Mouse (Mus musculus) liver, adult 10 weeks (tissue): Measurements from ENCODE around the gene Rpl39. TPM values are rescaled to one million over a fixed set of nuclear protein-coding genes. Genes with fewer than 3 reads are reported as not detected.

Source experiments
- polyA plus RNA-seq: library from polyadenylated mRNA; stranded (reverse); fragments of 350-450 nt; fragmentation: Illumina TruSeq; extraction: RNeasy Lipid Tissue Mini Kit (QIAGEN cat#74804); gene quantifications from one replicate; pipeline ENCODE4 v1.2.3, GENCODE M21; 2014; ENCODE audit warnings: low read depth, low replicate concordance

Rpl39 gene
- 337 TPM for polyA plus RNA-seq

GRCm38 (mm10) chrX:37084927-37085660, at the start of gene Rpl39:
Gene Rpl39 (minus strand): TSS chrX:37085402.

DNA sequence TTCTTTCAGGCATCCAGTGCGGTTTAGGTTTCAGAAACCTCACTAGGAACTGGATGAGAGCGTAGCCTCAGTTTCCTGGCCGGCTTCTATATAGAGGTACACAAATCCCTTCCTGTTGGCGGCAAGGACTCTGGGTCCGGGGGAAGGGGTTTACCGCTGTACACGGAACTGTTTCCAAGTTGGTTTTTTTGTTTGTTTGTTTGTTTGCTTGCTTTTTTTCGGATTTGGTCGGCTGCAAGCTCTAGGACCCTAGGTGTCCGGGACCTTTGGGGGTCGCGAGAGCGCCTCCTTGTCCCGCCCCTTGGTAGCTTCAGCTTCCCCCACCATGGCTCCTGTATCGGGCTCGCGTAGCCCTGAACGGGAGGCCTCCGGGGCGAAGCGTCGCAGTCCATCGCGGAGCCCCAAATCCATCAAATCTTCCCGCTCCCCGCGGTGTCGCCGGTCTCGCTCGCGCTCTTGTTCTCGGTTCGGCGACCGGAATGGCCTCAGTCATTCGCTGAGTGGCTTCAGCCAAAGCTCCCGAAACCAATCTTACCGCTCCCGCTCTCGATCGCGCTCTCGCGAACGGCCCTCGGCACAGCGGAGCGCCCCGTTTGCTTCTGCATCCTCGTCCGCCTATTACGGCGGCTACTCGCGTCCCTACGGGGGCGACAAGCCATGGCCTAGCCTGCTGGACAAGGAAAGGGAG, 41.6 kb upstream of the Rpl39 start, which contains the start of gene Nkap:
Gene Nkap (plus strand): TSS at position 125 of the 688 bp plus-strand sequence.

DNA sequence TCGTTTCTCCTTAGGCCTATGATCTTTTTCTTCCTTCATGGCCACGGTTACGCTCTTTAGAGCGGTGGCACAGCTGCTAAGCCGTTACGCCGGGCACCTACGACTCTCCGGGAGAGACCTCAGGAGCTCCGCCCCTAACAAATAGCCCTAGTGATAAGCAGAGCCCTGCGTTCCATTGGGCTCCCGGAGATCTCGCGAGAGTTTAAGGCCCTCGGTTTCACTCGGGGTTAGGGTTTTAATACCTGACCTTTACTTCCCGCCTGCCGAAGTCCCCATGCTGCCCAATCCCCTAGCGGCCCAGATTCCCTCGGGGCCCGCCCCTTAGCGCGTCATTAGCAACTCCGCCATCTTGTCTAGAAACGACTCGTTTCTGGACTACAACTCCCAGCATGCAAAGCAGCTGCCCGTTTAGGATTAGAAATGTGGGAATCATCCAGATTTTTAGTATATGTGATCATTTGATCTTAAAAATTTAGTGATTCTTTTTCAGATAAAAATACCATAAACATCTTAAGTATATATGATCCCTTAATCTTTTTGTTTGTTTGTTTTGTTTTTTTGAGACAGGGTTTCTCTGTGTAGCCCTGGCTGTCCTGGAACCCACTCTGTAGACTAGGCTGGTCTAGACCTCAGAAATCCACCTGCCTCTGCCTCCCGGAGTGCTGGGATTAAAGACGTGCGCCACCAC, 25.1 kb upstream of the Rpl39 start, which contains the start of gene Upf3b:
Gene Upf3b (minus strand): TSS at position 130 of the 688 bp plus-strand sequence.

DNA sequence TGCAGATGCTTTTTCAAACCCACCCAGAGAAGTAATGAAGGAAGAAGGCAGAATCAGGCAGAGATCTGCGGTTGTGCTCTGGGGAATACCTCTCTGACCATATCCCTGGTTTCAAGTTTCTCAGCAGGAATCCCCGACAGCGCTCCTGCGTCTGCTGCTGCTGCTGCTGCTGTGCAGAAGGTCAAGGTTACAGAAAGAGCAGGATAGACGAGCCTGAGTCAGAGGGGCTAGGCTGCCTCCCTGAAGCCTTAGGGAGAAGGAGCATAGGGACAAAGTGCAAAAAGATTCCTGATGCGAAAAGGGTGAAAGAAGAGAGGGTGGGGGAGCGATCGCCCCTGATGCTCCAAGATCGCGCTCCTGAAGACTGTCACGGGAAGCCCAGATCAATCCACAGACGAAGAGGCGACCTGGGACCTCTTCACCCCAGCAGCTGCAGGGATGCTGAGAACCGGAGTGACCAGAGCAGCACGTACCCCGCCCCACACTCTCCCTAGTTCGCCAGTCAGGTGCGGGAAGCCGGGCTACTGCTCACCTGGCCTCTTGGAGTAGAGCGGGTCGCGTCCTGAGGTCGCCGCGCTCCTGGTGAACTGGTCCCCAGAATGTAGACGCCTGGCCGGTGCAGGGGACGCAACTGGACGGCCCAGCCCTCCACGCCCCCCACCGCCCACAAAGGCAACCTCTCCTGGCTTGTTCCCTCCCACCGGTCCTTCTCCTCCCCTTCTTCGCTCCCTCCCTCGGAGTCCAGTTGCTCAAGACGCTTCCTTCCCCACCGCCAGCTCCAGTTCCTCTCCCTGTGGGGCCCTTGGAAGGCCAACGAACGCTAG, 36.9 kb downstream of the Rpl39 start, which contains the start of gene Sowahd:
Gene Sowahd (plus strand): TSS at position 780 of the 824 bp plus-strand sequence.

Other genes starting within 250 kb of the Rpl39 start
- 72.8 TPM for gene Ube2a, start 211.5 kb downstream of the Rpl39 start, polyA plus RNA-seq
- 55.6 TPM for gene C330007P06Rik, start 211.3 kb downstream of the Rpl39 start, polyA plus RNA-seq
- gene Nkrf, start 182.5 kb downstream of the Rpl39 start, polyA plus RNA-seq = 6.0 TPM
- gene Sept6, start 93.6 kb downstream of the Rpl39 start, polyA plus RNA-seq = 1.5 TPM
- gene Sowahd, start 36.6 kb downstream of the Rpl39 start, polyA plus RNA-seq = not detected
- gene Upf3b, start 24.9 kb upstream of the Rpl39 start, polyA plus RNA-seq = 32.3 TPM
- gene Nkap, start 41.4 kb upstream of the Rpl39 start, polyA plus RNA-seq = 16.3 TPM
- not detected for gene Akap14, start 83.4 kb upstream of the Rpl39 start, polyA plus RNA-seq
- 196 TPM for gene Ndufa1, start 105.8 kb upstream of the Rpl39 start, polyA plus RNA-seq
- 0.32 TPM for gene Rnf113a1, start 105.8 kb upstream of the Rpl39 start, polyA plus RNA-seq
- not detected for gene Gm9, start 125.6 kb upstream of the Rpl39 start, polyA plus RNA-seq
- gene Rhox1, start 136.9 kb upstream of the Rpl39 start, polyA plus RNA-seq = not detected
- not detected for gene Rhox2a, start 159.6 kb upstream of the Rpl39 start, polyA plus RNA-seq
- not detected for gene Rhox3a, start 164.5 kb upstream of the Rpl39 start, polyA plus RNA-seq
- gene Rhox4a, start 179.9 kb upstream of the Rpl39 start, polyA plus RNA-seq = not detected